Mouse (Mus musculus) limb, embryonic 14.5 days (tissue): ENCODE measurements around the gene Stx17. TPM values are rescaled to one million over a fixed set of nuclear protein-coding genes. Genes with fewer than 3 reads are reported as not detected.

ENCODE experiments used
- ATAC-seq: fragments of 200-750 bp; cut with Nextera tagmentation; 2 replicates; pipeline ENCODE4 v1.8.0; 2017; ENCODE audit warnings: low read depth, moderate number of reproducible peaks, moderate TSS enrichment; ENCODE audit not compliant: low FRiP score
- DNase-seq: peaks from one replicate; pipeline ENCODE4 v3.0.0-alpha.2; 2015; ENCODE audit warnings: low spot score
- H3K27ac ChIP-seq: fragments of 300-500 bp; sonication (generic); replicated peaks from 2 replicates; pipeline ENCODE4 v1.5.1; 2014; ENCODE audit warnings: low read depth, mild to moderate bottlenecking, low read length, moderate library complexity, mixed read lengths
- H3K27me3 ChIP-seq: fragments of 300-500 bp; sonication (generic); 2 replicates; pipeline ENCODE4 v1.6.1; 2014; ENCODE audit warnings: low read length, mixed read lengths; ENCODE audit not compliant: control insufficient read depth, insufficient read depth
- H3K36me3 ChIP-seq: fragments of 300-500 bp; sonication (generic); 2 replicates; pipeline ENCODE4 v1.6.1; 2014; ENCODE audit warnings: mild to moderate bottlenecking, low read length, moderate library complexity, mixed read lengths; ENCODE audit not compliant: control insufficient read depth, insufficient read depth
- H3K4me1 ChIP-seq: fragments of 300-500 bp; sonication (generic); 2 replicates; pipeline ENCODE4 v1.6.1; 2014; ENCODE audit warnings: antibody characterized with exemption, low read length, mixed read lengths; ENCODE audit not compliant: control insufficient read depth, insufficient read depth
- H3K4me2 ChIP-seq: fragments of 300-500 bp; sonication (generic); replicated peaks from 2 replicates; pipeline ENCODE4 v1.6.1; 2014; ENCODE audit warnings: low read depth, mild to moderate bottlenecking, low read length, moderate library complexity; ENCODE audit not compliant: severe bottlenecking
- H3K4me3 ChIP-seq: fragments of 300-500 bp; sonication (generic); replicated peaks from 2 replicates; pipeline ENCODE4 v1.5.1; 2014; ENCODE audit warnings: low read length
- H3K9ac ChIP-seq: fragments of 300-500 bp; sonication (generic); 2 replicates; pipeline ENCODE4 v1.6.1; 2014; ENCODE audit warnings: mild to moderate bottlenecking, low read depth, low read length, moderate library complexity; ENCODE audit not compliant: severe bottlenecking
- H3K9me3 ChIP-seq: fragments of 300-500 bp; sonication (generic); 2 replicates; pipeline ENCODE4 v1.6.1; 2016; ENCODE audit warnings: low read length; ENCODE audit not compliant: control insufficient read depth
- POLR2A ChIP-seq: fragments of 200-500 bp; IDR thresholded peaks from 2 replicates; pipeline ENCODE4 v1.8.0; 2012; ENCODE audit warnings: inconsistent platforms, mild to moderate bottlenecking, moderate library complexity, borderline replicate concordance; ENCODE audit not compliant: insufficient read depth, insufficient read length; ENCODE audit errors: extremely low read depth
- WGBS: fragments of 180-500 bp; shearing (Covaris S2); extraction: QIAGEN DNeasy Blood & Tissue Kit; methylation state at CpG from one replicate; pipeline ENCODE4 v1.1.7; 2014; 5-methylcytosine and 5-hydroxymethylcytosine counted together
- polyA plus RNA-seq, 2 experiments: library from polyadenylated mRNA; depleted of rRNA in 1 of 2; stranded (reverse) in 1 of 2; unstranded in 1 of 2; fragments of >200 nt; fragmentation: Nextera tagmentation in 1 of 2; extraction: Ambion mirVana in 1 of 2; gene quantifications; 2 replicates each; pipeline versions ENCODE4 v1.2.1 to v1.2.3; 2012 to 2014

The Stx17 gene
- polyA plus RNA-seq, 2 experiments: 17.1 to 32.0 TPM

GRCm38 (mm10) chr4:48107086-48107485 is 17.6 kb upstream of the Stx17 start:
- Histone ChIP-seq H3K9me3 (no peaks in the 10 kb centered on the region), H3K9ac (no peak overlapping the region), H3K27me3 (no peaks in the 10 kb centered on the region), H3K36me3 (no peaks in the 10 kb centered on the region), H3K4me3 (no peak overlapping the region), H3K4me1 (no peaks in the 10 kb centered on the region), H3K27ac (no peak overlapping the region), H3K4me2 (no peak overlapping the region)
- no peak for TF ChIP-seq POLR2A
- WGBS: 84% methylated on average over 6 of the region's 6 CpGs
- no peak for ATAC-seq
- DNase-seq: no peak

DNA sequence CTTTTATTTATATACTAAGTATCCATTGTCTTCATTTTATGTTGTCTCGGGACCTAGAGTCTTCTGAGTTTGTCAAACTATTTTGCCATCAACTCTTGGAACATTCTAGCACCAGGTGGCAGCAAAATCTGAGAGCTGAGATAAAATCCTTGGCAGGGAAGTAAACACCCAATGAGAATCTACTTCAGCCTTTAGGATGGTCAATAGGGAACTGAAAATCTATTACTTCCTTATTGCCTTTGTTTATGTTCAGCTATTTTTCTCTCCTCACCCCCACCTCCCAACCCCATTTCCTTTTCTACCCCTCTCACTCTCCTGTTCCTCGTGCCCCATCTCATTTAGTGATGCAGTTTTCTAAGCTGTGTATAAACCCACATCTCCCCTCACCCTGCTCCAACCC is 16.1 kb upstream of the Stx17 start:
- H3K27ac ChIP-seq: no peak overlapping the region
- no peaks in the 10 kb centered on the region for H3K36me3 ChIP-seq
- H3K9me3 ChIP-seq: no peaks in the 10 kb centered on the region
- no peak for DNase-seq
- no peak for ATAC-seq
- H3K9ac ChIP-seq: no peak overlapping the region
- H3K4me1 ChIP-seq: no peaks in the 10 kb centered on the region
- H3K4me2 ChIP-seq: no peak overlapping the region
- 80% methylated on average over 2 of the region's 2 CpGs for WGBS
- no peak for TF ChIP-seq POLR2A
- H3K4me3 ChIP-seq: no peak overlapping the region
- no peaks in the 10 kb centered on the region for H3K27me3 ChIP-seq

DNA sequence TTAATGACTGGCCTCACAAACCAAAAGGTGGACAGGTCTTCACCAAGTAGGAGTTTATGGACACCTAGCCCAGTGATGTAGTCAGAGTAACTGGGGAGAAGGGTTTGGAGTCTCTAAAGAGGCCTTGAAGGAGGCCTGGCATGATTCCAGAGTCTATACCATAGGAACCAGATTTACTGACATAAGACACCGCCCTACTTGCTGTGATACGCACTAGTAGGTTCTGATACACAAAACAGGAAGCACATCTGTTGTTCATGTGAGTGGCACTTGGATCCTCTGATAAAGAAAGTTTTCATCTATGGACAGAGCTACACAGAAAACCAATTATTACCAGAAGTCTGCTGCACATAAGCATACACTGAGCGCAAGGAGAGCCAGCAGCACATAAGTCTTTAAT is 14.4 kb upstream of the Stx17 start:
- no peak for TF ChIP-seq POLR2A
- Histone ChIP-seq H3K27ac (no peak overlapping the region), H3K4me1 (no peaks in the 10 kb centered on the region), H3K4me3 (no peak overlapping the region), H3K9ac (no peak overlapping the region), H3K36me3 (no peaks in the 10 kb centered on the region), H3K9me3 (no peaks in the 10 kb centered on the region), H3K4me2 (no peak overlapping the region), H3K27me3 (no peaks in the 10 kb centered on the region)
- DNase-seq (peak; percentile 54), ATAC-seq (no peak)
- WGBS: 72% methylated on average over 3 of the region's 3 CpGs

DNA sequence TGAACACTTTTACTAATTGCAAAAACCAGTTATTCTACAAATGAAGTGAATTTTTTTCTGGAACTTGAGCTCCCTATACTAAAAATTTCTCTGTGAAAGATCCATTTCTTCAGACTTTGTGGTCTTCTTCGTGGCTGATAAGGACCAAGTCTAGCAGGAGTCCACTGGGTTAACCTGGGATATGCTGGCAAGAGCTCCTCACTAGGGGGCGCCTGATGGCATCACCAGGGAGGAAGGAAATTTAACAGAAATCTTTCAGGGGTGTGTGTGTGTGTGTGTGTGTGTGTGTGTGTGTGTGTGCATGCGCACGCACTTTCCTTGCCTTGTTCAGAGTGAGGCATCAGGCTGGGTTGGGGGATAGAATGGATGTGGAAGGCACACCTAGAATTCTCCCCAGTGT is 8.5 kb upstream of the Stx17 start:
- no peak for TF ChIP-seq POLR2A
- Histone ChIP-seq H3K4me1 (no peaks in the 10 kb centered on the region), H3K4me3 (no peak overlapping the region), H3K9me3 (no peaks in the 10 kb centered on the region), H3K36me3 (no peaks in the 10 kb centered on the region), H3K4me2 (no peak overlapping the region), H3K27me3 (no peaks in the 10 kb centered on the region), H3K9ac (no peak overlapping the region), H3K27ac (no peak overlapping the region)
- DNase-seq (no peak), ATAC-seq (no peak)
- 53% methylated on average over 4 of the region's 4 CpGs for WGBS

DNA sequence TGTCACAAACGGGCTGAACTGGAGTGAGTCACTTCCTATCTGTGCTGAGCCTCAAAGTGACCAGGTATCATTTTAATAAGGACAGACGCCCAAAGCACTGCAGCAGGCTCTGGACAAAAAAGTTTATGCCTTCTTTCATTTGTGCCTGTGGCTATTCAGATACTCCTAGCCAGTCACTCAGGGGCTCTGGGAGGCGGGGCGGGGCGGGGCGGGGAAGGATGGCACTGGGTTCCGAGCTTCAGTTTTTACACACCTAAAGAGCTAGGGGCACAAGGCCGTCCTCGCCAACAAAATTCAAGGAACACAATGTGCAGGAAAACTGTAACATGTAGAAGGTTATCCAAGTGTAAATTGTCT is 321 bp upstream of the Stx17 start:
- H3K27ac ChIP-seq: no peak overlapping the region
- no peak for TF ChIP-seq POLR2A
- H3K27me3 ChIP-seq: no peaks in the 10 kb centered on the region
- H3K4me2 ChIP-seq: peak overlapping the region; percentile 80
- no peaks in the 10 kb centered on the region for H3K9me3 ChIP-seq
- no peak for DNase-seq
- no peaks in the 10 kb centered on the region for H3K36me3 ChIP-seq
- ATAC-seq: peak; percentile 71; the same call in 1 of the 2 replicates
- H3K4me1 ChIP-seq: no peaks in the 10 kb centered on the region; the same call in 1 of the 2 replicates
- 7% methylated on average over 9 of the region's 9 CpGs for WGBS
- peak overlapping the region; percentile 83 for H3K4me3 ChIP-seq
- H3K9ac ChIP-seq: peak overlapping the region; percentile 93; the same call in 1 of the 2 replicates

- 85% methylated on average over 6 of the region's 6 CpGs for WGBS
- no peaks in the 10 kb centered on the region for H3K9me3 ChIP-seq
These were observed 5.6 kb downstream of the Stx17 start for GRCm38 (mm10) chr4:48130314-48130713.

More at GRCm38 (mm10) chr4:48130314-48130713, 5.6 kb downstream of the Stx17 start:
- DNase-seq (no peak), ATAC-seq (no peak)
- Histone ChIP-seq H3K4me2 (no peak overlapping the region), H3K9ac (no peak overlapping the region), H3K36me3 (peaks cover 29% of the 10 kb centered on the region), H3K27ac (no peak overlapping the region), H3K4me1 (no peaks in the 10 kb centered on the region), H3K27me3 (no peaks in the 10 kb centered on the region), H3K4me3 (no peak overlapping the region)
- no peak for TF ChIP-seq POLR2A
